Mouse (Mus musculus): ENCODE results near the gene Stap2.

Gene Stap2

DNA sequence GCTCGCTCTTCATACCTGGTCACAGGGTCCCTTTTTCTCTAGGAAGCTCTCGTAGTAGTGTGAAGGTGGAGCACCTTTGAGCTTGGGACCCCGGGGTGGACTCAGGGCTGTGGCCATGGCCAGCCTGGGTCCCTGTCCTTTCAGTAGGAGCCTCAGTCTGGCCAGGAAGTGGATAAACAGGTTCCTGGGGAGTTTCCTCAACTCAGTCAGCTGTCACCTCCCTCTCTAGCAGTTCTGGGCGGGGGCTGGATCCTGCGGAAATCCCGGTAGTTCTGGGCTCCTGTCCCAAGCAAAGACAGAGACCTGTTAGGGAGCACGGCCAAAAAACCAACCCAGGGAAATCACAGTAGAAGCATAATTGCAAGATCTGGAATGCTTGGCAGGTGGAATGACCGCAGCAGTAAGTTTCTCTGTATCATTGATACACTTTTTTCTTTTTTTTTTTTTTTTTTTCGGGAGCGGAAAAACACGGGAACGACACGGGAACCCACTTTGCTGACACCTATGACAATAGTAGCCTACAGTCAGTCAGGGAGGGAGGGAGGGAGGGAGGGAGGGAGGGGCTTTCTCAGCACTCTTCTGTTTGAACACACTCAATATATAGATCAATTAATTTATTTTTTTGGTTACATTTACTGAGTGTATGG lies at the start of gene Stap2, which contains the start of gene Mpnd:
Stap2 (minus strand) TSS at position 170 of the 647 bp plus-strand sequence.
Mpnd (plus strand) TSS at position 297 of the 647 bp plus-strand sequence.
- peak; percentile 80 for DNase-seq (ENCODE audit: extremely low read depth, insufficient read length, low spot score)

GRCm38 (mm10) chr17:56054938-56055337 lies 49.6 kb upstream of the Stap2 start:
- no peak for DNase-seq (ENCODE audit: extremely low read depth, insufficient read length, low spot score)

DNA sequence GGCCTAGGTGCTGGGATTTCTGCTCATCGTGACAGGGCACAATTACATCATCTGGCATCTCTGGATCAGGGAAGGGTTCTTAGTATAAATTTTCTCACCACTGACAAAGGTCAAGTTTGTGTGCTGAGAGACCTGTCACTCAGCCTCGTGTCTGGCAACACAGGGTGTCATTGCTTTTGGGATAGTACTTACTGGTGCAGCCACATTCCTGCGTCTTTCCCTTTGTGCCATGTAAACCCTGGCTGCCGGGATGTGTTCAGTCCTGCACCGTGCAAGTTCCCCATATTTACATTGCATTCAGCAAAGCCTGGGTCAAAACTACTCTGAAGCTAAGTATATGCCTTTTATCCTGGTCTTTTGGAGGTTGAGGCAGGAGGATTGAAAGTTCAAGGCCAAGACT lies 46.0 kb upstream of the Stap2 start:
- DNase-seq (ENCODE audit: extremely low read depth, insufficient read length, low spot score): no peak

DNA sequence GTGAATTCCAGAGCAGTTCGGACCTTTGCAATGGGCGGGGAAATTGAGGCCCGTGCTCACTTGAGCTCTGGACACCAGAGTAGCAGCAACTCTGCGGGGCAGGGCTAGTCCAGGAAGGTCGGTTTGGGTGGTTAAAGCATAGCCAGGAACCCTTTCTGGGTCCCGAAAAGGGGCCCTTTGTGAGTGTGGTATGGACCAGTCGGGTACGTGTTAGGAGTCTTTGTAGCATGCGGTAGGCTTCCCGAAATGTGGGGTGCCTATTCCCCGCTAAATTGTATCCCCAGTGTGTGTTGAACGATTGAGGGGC lies 35.4 kb upstream of the Stap2 start:
- DNase-seq (ENCODE audit: extremely low read depth, insufficient read length, low spot score): no peak

DNA sequence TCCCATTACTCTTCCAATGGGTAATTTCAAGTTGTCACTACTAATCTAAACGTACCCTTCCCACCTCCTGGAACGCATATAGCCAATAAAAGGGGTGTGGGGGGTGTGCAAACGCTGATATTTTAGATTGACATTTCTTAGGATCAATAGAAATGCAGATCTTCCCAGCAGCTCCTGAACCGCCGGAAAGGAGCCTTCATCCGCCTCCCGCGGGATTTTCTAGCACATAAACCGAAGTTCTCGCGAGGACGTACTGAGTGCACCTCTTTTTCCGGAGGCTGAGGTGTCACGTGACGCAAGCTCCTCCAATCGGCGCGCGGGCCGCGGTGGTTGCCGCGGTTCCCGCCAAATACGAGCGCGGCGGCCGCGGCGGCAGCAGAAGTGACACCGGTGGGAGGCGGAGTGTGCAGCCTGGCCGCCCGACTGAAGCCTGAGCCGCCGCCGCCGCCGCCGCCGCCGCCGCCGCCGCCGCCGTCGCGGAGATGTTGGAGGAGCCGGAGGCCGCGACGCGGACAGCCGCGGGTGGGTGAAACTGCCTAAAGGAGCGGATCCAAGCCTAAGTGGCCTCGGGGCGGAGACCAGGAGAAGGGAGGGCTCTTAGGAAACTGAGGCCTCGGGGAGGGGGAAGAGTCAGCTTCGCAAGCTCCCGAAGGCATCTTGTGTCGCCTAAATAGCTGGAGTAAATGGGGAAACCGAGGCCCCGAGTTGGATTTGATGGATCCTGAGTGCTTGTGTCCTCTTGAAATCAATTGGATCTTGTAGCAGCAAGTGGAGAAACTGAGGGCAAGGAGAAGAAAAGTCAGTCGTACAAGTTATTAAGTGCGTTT lies 34.9 kb upstream of the Stap2 start, which contains the start of gene Chaf1a:
Chaf1a (plus strand) TSS at position 410 of the 827 bp plus-strand sequence.
- DNase-seq (ENCODE audit: extremely low read depth, insufficient read length, low spot score): peak; percentile 98

GRCm38 (mm10) chr17:56039345-56039744 lies 34.0 kb upstream of the Stap2 start:
- no peak for DNase-seq (ENCODE audit: extremely low read depth, insufficient read length, low spot score)

GRCm38 (mm10) chr17:56038583-56039261 lies 33.3 kb upstream of the Stap2 start:
- no peak for DNase-seq (ENCODE audit: extremely low read depth, insufficient read length, low spot score)

- no peak for DNase-seq (ENCODE audit: extremely low read depth, insufficient read length, low spot score)
These were observed 31.5 kb upstream of the Stap2 start for GRCm38 (mm10) chr17:56036901-56037287.

- DNase-seq (ENCODE audit: extremely low read depth, insufficient read length, low spot score): peak; percentile 98
These were observed 31.0 kb upstream of the Stap2 start, which contains the start of gene Sh3gl1 for GRCm38 (mm10) chr17:56036176-56036900. Sh3gl1 (minus strand) TSS chr17:56036635.

DNA sequence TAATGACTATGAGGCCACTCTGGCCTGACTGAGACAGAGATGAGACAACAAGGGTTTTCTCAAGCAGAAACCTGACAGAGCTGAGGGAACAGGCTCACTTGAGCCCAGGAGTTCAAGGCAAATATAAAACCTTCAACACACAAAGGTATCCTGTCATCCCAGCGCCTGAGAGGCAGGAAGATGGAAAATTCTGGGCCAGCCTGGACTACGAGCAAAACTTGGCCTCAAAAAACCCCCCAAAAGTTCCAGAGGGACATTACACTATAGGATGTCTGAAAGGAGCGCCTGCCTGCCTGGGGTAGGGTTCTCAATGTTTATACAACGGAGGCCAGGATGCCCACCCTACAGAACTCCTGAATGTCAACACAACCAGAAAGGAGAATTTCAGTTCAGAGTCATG lies 29.8 kb upstream of the Stap2 start:
- no peak for DNase-seq (ENCODE audit: extremely low read depth, insufficient read length, low spot score)

GRCm38 (mm10) chr17:56034726-56035100 lies 29.3 kb upstream of the Stap2 start:
- DNase-seq (ENCODE audit: extremely low read depth, insufficient read length, low spot score): no peak

GRCm38 (mm10) chr17:56034040-56034725 lies 28.8 kb upstream of the Stap2 start:
- DNase-seq (ENCODE audit: extremely low read depth, insufficient read length, low spot score): no peak

- no peak for DNase-seq (ENCODE audit: extremely low read depth, insufficient read length, low spot score)
These were observed 27.4 kb upstream of the Stap2 start for GRCm38 (mm10) chr17:56032831-56033230.

- DNase-seq (ENCODE audit: extremely low read depth, insufficient read length, low spot score): no peak
These were observed 26.8 kb upstream of the Stap2 start for GRCm38 (mm10) chr17:56032127-56032733.

- DNase-seq (ENCODE audit: extremely low read depth, insufficient read length, low spot score): no peak
These were observed 26.0 kb upstream of the Stap2 start for GRCm38 (mm10) chr17:56031431-56031830.

- peak; percentile 71 for DNase-seq (ENCODE audit: extremely low read depth, insufficient read length, low spot score)
These were observed 25.5 kb upstream of the Stap2 start for GRCm38 (mm10) chr17:56030919-56031318.

GRCm38 (mm10) chr17:56030238-56030870 lies 25.0 kb upstream of the Stap2 start:
- no peak for DNase-seq (ENCODE audit: extremely low read depth, insufficient read length, low spot score)

DNA sequence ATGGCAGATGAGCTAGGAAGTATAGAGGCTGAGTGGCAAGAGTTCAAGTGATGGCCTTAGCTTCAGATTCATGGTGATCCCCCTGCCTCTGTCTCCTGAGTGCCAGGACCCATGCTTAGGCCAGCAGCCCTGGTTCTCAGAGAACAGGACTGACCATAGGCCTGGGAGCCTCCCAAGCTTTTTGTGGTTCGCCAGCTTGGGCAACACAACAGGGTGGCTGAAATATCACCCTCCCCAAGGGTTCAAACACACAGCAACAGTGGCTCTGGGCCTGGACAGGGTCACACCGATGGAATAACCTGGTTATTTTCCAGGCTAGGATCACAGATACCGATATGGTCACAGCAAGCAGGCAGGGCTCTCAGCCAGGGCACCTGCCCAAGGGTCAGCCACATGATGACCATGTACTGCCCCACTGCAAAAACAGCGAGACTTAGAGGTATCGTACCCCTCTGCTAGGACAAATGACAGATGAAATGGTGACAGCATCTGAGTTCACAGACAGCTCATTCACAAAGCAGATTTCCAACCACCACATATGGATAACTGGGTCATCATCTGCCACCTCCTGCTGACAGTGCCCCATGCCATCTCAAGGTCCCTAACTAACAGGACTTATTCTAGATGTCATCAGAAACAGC lies 22.5 kb upstream of the Stap2 start:
- no peak for DNase-seq (ENCODE audit: extremely low read depth, insufficient read length, low spot score)

DNA sequence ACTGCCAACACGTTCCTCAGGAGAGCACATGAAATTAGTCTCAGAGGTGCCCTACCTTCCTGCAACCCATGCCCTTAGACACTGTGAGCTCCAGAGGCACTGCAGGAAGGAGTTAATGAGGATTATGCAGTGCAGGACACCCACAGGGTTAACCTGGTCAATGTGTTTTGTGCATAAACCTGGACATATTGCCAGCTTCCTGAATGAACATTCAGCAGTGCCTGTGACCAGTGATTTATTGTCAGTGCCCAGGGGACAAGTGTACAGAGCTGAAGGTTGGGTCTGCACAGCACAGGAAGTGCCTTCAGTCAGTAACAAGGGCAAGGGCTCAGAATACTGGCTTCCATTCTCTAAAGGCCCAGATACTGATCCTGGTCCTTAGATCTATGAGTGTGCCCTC lies 21.5 kb upstream of the Stap2 start:
- no peak for DNase-seq (ENCODE audit: extremely low read depth, insufficient read length, low spot score)
